Mouse (Mus musculus) testis, postnatal 14 days (tissue): Measurements from ENCODE around the gene Cdc37l1.

ENCODE experiments used
- DNase-seq: peaks from one replicate; pipeline ENCODE4 v3.0.0; 2021; ENCODE audit warnings: low spot score

Cdc37l1 gene

GRCm38 (mm10) chr19:29008069-29008706 is 18.0 kb downstream of the Cdc37l1 start:
- no peak for DNase-seq

GRCm38 (mm10) chr19:29009046-29009445 is 18.9 kb downstream of the Cdc37l1 start:
- DNase-seq, result no peak

DNA sequence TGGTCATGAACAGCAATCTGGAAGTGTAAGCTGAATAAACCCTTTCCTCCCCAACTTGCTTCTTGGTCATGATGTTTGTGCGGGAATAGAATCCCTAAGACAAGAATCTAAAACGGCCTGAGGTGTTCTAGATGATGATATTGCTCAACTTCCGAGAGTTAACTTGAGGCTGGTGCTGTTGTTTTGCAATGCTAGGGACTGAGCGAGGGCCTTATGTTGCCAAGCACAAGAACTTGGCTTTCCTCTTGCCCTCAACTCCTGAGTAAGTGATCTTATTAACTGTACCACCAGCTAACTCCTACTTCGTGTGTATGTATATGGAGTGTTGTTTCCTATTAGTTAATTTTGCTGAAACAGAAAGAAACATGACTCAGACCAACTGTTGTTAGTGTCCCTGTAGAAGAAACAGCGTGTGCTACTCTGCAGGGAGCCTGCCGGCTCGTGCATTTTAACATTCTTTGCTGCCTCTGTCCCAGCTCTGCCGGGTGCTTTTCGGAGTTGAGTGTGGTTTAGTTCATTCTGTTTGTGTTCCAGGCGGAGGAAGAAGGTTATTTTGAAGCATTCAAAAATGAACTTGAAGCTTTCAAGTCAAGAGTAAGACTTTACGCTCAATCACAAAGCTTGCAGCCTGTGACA is 21.3 kb downstream of the Cdc37l1 start:
- no peak for DNase-seq

- DNase-seq, result no peak
These were observed 24.4 kb downstream of the Cdc37l1 start for GRCm38 (mm10) chr19:29014466-29015055.

- no peak for DNase-seq
These were observed 25.5 kb downstream of the Cdc37l1 start for GRCm38 (mm10) chr19:29015410-29016203.

DNA sequence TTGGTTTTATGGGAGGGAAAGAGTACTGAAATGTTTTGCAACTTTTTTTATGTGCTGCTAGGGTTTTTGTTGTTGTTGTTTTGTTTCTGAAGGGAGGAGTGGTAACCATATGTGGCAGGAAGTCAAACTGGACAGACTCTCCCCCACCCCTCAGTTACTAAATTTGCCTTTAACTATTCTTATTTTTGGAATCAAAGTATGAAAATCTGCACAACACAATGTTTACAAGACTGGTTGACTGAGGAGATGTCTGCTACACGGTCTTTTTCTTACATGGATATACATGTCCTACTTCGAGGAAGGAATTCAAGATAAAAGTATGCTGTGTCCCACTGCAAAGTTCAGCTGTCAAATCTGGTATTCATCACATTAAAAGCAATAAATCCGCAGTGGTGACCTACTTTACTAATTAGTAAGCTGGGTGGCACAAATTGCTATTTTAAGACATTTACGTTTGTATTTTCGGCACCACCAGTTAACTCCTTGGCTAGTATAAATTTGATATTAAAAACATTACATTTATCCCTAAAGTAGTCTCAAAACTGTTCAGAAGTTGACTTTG is 26.1 kb downstream of the Cdc37l1 start:
- no peak for DNase-seq

GRCm38 (mm10) chr19:29016786-29017185 is 26.6 kb downstream of the Cdc37l1 start:
- no peak for DNase-seq

DNA sequence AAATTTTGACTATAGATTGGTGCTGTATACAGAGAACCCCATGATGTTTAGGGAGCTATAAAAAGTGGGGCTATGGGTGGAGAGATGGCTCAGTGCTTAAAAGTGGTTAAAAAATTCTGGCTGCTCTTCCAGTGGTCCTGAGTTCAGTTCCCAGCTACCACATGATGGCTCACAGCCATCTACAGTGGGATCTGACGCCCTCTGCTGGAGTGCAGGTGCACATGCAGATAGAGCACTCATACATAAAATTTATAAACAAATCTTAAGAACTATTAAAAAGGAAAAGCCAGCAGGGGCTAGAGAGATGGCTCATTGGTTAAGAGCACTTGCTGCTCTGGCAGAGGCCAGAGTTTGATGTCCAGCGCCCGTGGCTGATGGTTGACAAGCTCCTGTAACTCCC is 29.5 kb downstream of the Cdc37l1 start:
- no peak for DNase-seq

DNA sequence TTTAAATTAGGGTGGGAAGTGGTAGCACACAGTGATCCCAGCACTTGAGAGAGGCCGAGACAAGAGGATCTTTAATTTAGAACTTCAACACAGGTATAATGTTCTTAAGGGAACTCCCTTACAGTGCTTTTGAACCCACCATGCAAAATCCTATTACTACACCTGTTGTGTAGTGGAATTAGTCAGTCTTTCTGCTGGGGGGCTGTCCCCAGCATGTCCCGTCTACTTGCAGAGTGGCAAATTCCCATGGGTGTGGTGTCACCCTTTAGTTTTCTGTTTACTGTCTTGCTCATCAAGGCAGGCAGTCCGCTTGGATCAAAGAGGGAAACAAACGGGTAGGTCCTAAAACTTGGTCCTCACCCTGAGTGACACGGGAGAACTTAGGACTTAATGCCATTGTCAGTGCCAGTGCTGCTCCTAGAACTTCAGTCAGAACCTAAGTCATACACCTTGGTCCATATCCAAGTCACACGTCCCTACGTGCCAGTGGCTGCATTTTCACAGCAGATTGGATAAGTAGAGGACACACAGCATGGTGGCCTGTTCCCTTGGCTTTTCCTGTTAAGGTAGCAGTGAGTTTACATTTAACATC is 31.7 kb downstream of the Cdc37l1 start:
- no peak for DNase-seq

DNA sequence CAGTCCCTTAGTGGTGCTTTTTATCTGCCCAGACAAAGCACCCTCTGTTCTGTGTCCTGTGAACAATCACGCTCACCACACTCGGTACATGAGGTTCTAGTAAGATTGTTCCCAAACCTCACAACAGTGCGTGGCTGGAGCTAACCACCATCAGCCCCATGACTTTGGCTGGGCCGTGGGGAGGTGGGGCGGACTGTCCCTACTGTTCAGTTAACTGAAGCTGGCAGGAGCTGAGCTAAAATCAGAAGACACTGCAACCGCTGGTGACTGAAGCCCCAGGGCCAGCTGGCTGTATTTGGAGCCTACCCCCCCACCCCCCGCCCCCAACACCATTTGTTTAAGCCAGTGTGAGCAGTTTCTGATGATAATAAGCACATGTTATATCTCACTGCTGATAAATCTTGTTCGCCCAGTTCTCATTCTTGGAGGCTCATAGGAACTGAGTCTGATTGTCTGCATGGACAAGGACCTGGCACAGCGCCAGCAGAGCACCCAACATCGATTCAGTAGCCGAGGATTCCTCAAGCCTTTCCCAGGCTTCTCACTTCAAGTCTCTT is 34.3 kb downstream of the Cdc37l1 start:
- peak; percentile 78 for DNase-seq

DNA sequence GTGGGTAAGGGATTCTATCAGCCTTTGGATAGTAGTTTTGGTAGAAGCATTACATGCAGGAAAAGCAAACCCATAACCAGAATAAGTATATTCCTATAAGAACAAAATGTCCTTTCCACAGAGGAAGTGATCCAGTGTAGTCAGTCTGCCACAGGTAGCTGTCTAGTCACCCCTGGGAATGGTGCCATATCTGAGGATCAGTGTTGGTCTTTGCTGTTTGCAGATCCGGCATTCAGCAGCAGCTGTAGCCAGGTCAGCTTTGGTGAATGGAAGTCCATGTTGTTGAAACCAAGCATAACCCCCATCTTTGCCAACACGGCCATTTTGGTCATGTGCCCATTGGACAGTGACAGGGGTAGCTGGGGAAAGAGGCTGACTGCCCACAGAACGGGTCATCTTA is 41.6 kb downstream of the Cdc37l1 start:
- DNase-seq, result no peak

DNA sequence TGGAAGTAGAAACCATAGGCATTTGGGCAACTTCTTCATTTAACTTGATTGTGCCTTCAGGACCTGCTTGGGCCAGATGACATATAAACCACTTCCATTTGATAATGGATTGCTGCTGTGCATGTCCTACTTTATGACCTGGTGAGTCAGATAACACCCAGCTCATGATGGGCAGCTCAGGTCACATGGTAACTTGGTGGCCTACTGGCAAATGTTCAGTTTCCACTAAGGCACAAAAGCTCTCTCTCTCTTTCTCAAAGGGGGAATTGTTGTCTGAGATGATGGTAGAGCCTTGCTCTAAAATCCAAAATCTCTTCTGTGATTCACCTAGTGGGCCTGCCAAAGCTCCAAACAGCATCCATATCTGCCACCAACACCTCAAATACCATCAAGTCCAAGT is 42.5 kb downstream of the Cdc37l1 start:
- no peak for DNase-seq

DNA sequence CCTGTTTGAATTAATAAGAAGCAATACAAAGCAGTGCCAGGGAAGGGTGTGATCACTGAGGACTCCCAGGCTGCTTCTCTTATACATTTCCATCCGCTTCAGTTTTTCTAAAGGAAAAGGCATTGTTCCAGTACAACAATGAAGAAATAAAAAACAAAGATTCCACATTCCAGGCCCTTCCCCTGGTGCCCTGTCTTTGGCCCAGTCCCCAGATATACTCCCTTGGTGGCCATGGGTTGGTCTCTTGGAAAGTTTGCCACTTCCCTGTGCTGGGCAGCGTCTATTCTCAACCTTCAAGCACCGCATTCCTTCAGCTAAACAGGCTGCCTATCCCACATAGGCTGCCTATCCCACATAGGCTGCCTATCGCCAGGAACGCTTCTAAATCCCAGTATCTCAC is 46.9 kb downstream of the Cdc37l1 start:
- DNase-seq, result no peak

GRCm38 (mm10) chr19:29037541-29037940 is 47.4 kb downstream of the Cdc37l1 start:
- DNase-seq, result no peak

- DNase-seq, result no peak
These were observed 49.2 kb downstream of the Cdc37l1 start for GRCm38 (mm10) chr19:29039334-29039733.

GRCm38 (mm10) chr19:29040206-29040605 is 50.1 kb downstream of the Cdc37l1 start:
- no peak for DNase-seq

DNA sequence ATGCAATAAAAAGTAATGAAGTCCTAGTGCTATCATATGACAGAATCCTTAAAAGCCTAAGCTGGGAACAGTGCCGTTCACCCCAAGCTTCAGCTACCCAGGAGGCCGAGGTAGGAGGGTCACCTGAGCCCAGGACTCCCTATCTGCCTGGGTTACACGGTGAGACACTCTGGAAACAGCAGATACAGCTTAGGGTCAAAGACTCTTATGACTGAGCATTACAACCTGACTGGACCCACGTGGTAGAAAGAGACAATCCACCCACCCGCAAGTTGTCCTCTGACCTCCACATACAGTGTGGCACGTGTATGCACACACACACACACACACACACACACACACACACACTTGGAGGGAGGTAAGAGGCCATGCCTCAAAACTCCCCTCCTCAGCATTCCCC is 52.0 kb downstream of the Cdc37l1 start:
- no peak for DNase-seq

DNA sequence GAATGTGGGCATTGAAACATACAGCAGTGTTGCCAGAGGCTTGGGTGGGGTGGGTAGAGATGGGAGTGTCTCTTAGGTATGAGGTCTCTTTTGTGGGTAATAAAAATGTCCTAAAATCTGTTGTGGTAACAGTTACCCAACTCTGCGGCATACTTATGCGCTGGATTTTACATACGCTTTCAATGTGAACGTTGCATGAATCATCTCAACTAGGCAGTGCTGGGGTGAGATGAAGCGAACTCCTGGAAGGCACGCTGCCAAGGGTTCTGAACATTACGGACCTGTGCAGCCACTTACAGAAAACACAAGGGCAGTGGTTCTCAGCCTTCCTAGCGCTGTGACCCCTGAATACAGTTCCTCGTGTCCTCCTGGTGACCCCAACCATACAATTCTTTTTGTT is 52.5 kb downstream of the Cdc37l1 start:
- DNase-seq, result no peak

DNA sequence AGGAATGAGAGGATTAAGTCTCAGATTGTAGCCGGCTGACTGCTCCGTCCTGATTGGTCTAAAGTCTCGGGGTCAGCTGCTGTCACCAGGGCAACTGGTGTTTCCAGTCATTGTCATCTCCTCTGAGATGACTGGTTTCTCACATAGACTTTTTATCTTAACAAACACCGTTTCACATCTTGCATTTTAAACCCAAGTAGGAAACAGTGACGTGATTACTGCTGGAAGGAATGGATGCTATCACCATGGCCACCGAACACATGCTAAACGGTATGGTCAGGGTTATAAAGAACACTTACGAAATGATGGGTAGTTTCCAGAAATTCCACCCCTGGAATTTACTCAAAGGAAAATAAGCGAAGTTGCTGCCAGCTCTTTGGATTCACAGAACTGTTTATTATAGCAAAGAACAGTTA is 54.2 kb downstream of the Cdc37l1 start:
- DNase-seq, result no peak

GRCm38 (mm10) chr19:29045369-29045768 is 55.2 kb downstream of the Cdc37l1 start:
- DNase-seq, result no peak

- DNase-seq, result no peak
These were observed 56.0 kb downstream of the Cdc37l1 start for GRCm38 (mm10) chr19:29045956-29046650.
